Mouse (Mus musculus): ENCODE results near the gene Tcaf3. TPM values are rescaled to one million over a fixed set of nuclear protein-coding genes. Genes with fewer than 3 reads are reported as not detected.

The Tcaf3 gene
- polyA plus RNA-seq, 1 experiment from 2014 or later = not detected

- Histone ChIP-seq H3K4me3 (ENCODE audit: low read depth, low read length) (no peak overlapping the region), H3K27me3 (replicated peaks; ENCODE audit: control insufficient read depth, insufficient read depth, low read length) (no peaks in the 10 kb centered on the region), H3K4me2 (replicated peaks; ENCODE audit: low read depth) (no peak overlapping the region), H3K9ac (ENCODE audit: low read depth, low read length) (no peak overlapping the region), H3K27ac (ENCODE audit: low read depth, low read length) (no peak overlapping the region), H3K4me1 (replicated peaks; ENCODE audit: control insufficient read depth, insufficient read depth, low read length) (no peaks in the 10 kb centered on the region), H3K9me3 (ENCODE audit: control insufficient read depth) (no peaks in the 10 kb centered on the region), H3K36me3 (ENCODE audit: control insufficient read depth, insufficient read depth) (no peaks in the 10 kb centered on the region)
- ATAC-seq = no peak
- no peak for TF ChIP-seq CTCF (IDR thresholded peaks at IDR 0.05; ENCODE audit: low read depth)
- 25% methylated on average over 4 of the region's 4 CpGs for WGBS
Measured at GRCm38 (mm10) chr6:42610954-42611522, 13.5 kb upstream of the Tcaf3 start.

- Histone ChIP-seq H3K36me3 (ENCODE audit: control insufficient read depth, insufficient read depth) (no peaks in the 10 kb centered on the region), H3K4me2 (replicated peaks; ENCODE audit: low read depth) (no peak overlapping the region), H3K4me3 (ENCODE audit: low read depth, low read length) (no peak overlapping the region), H3K27ac (ENCODE audit: low read depth, low read length) (no peak overlapping the region), H3K9ac (ENCODE audit: low read depth, low read length) (no peak overlapping the region), H3K9me3 (ENCODE audit: control insufficient read depth) (no peaks in the 10 kb centered on the region), H3K4me1 (replicated peaks; ENCODE audit: control insufficient read depth, insufficient read depth, low read length) (no peaks in the 10 kb centered on the region), H3K27me3 (replicated peaks; ENCODE audit: control insufficient read depth, insufficient read depth, low read length) (no peaks in the 10 kb centered on the region)
- whole genome bisulfite sequencing = 82% methylated on average over 17 of the region's 17 CpGs
- no peak for ATAC-seq
- TF ChIP-seq CTCF (IDR thresholded peaks at IDR 0.05; ENCODE audit: low read depth) = no peak
Measured at GRCm38 (mm10) chr6:42593138-42593882, 4.2 kb downstream of the Tcaf3 start.

- ATAC-seq = no peak
- H3K4me3 ChIP-seq (ENCODE audit: low read depth, low read length) = no peak overlapping the region
- no peak overlapping the region for H3K4me2 ChIP-seq (replicated peaks; ENCODE audit: low read depth)
- no peaks in the 10 kb centered on the region for H3K9me3 ChIP-seq (ENCODE audit: control insufficient read depth)
- no peak overlapping the region for H3K27ac ChIP-seq (ENCODE audit: low read depth, low read length)
- H3K36me3 ChIP-seq (ENCODE audit: control insufficient read depth, insufficient read depth) = no peaks in the 10 kb centered on the region
- H3K4me1 ChIP-seq (replicated peaks; ENCODE audit: control insufficient read depth, insufficient read depth, low read length) = no peaks in the 10 kb centered on the region
- no peak for TF ChIP-seq CTCF (IDR thresholded peaks at IDR 0.05; ENCODE audit: low read depth)
- 84% methylated on average over 5 of the region's 5 CpGs for WGBS
- no peak overlapping the region for H3K9ac ChIP-seq (ENCODE audit: low read depth, low read length)
- H3K27me3 ChIP-seq (replicated peaks; ENCODE audit: control insufficient read depth, insufficient read depth, low read length) = no peaks in the 10 kb centered on the region
Measured at GRCm38 (mm10) chr6:42586569-42586968, 10.9 kb downstream of the Tcaf3 start.

- H3K4me1 ChIP-seq (replicated peaks; ENCODE audit: control insufficient read depth, insufficient read depth, low read length) = no peaks in the 10 kb centered on the region
- no peaks in the 10 kb centered on the region for H3K27me3 ChIP-seq (replicated peaks; ENCODE audit: control insufficient read depth, insufficient read depth, low read length)
- no peak overlapping the region for H3K9ac ChIP-seq (ENCODE audit: low read depth, low read length)
- WGBS = 1% methylated on average over 7 of the region's 7 CpGs
- H3K4me3 ChIP-seq (ENCODE audit: low read depth, low read length) = no peak overlapping the region
- ATAC-seq = no peak
- H3K27ac ChIP-seq (ENCODE audit: low read depth, low read length) = no peak overlapping the region
- peak overlapping the region; percentile 30 for H3K4me2 ChIP-seq (replicated peaks; ENCODE audit: low read depth)
- TF ChIP-seq CTCF (IDR thresholded peaks at IDR 0.05; ENCODE audit: low read depth) = peak; percentile 74
- no peaks in the 10 kb centered on the region for H3K9me3 ChIP-seq (ENCODE audit: control insufficient read depth)
- no peaks in the 10 kb centered on the region for H3K36me3 ChIP-seq (ENCODE audit: control insufficient read depth, insufficient read depth)
Measured at GRCm38 (mm10) chr6:42583488-42583872, 14.0 kb downstream of the Tcaf3 start.

- no peak for ATAC-seq
- Histone ChIP-seq H3K36me3 (ENCODE audit: control insufficient read depth, insufficient read depth) (no peaks in the 10 kb centered on the region), H3K9me3 (ENCODE audit: control insufficient read depth) (no peaks in the 10 kb centered on the region), H3K27me3 (replicated peaks; ENCODE audit: control insufficient read depth, insufficient read depth, low read length) (no peaks in the 10 kb centered on the region), H3K9ac (ENCODE audit: low read depth, low read length) (no peak overlapping the region), H3K27ac (ENCODE audit: low read depth, low read length) (no peak overlapping the region), H3K4me2 (replicated peaks; ENCODE audit: low read depth) (peak overlapping the region; percentile 30), H3K4me1 (replicated peaks; ENCODE audit: control insufficient read depth, insufficient read depth, low read length) (no peaks in the 10 kb centered on the region), H3K4me3 (ENCODE audit: low read depth, low read length) (no peak overlapping the region)
- WGBS = 58% methylated on average over 9 of the region's 9 CpGs
- TF ChIP-seq CTCF (IDR thresholded peaks at IDR 0.05; ENCODE audit: low read depth) = no peak
Measured at GRCm38 (mm10) chr6:42582741-42583487, 14.6 kb downstream of the Tcaf3 start.

- Histone ChIP-seq H3K4me2 (replicated peaks; ENCODE audit: low read depth) (no peak overlapping the region), H3K9me3 (ENCODE audit: control insufficient read depth) (no peaks in the 10 kb centered on the region), H3K4me1 (replicated peaks; ENCODE audit: control insufficient read depth, insufficient read depth, low read length) (no peaks in the 10 kb centered on the region), H3K27me3 (replicated peaks; ENCODE audit: control insufficient read depth, insufficient read depth, low read length) (no peaks in the 10 kb centered on the region), H3K27ac (ENCODE audit: low read depth, low read length) (no peak overlapping the region), H3K4me3 (ENCODE audit: low read depth, low read length) (no peak overlapping the region), H3K36me3 (ENCODE audit: control insufficient read depth, insufficient read depth) (no peaks in the 10 kb centered on the region), H3K9ac (ENCODE audit: low read depth, low read length) (no peak overlapping the region)
- no peak for ATAC-seq
- TF ChIP-seq CTCF (IDR thresholded peaks at IDR 0.05; ENCODE audit: low read depth) = peak; percentile 28; the same call in 1 of the 2 replicates
- WGBS = 71% methylated on average over 4 of the region's 4 CpGs
Measured at GRCm38 (mm10) chr6:42578678-42579077, 18.8 kb downstream of the Tcaf3 start.
